Mouse (Mus musculus) heart, adult 9 months (tissue): ENCODE measurements around the gene Scyl3.
A peak's percentile ranks its signal among the peaks of the same experiment; 100 is the strongest.

Experiments
- DNase-seq, 2 experiments: peaks; one replicate each; pipeline ENCODE4 v3.0.0; 2022; ENCODE audit warnings: low spot score in 2 of 2

The Scyl3 gene

DNA sequence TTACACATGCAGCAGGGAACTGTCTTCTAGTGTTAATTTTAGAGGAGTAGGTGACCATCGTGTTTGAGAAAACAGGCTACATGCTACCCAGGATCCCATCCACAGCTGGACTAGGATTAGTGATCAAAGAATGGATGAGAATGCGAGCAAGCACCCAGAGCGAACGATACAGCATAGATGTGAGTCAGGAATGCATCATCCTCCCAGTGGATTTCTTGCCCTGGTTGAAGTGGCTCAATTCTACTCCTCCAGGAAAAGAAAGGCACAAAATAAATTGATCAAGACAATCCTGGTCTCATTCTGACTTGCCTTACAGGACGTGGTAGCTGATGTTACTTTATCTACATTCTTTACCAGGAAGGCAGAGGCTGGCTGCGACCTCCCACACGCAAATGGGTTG is at the start of gene Scyl3:
Scyl3 (plus strand) TSS at position 255 of the 400 bp plus-strand sequence.
- DNase-seq = no peak

GRCm38 (mm10) chr1:163889629-163890028 is 39.3 kb upstream of the Scyl3 start:
- DNase-seq = no peak

- no peak for DNase-seq
Measured at GRCm38 (mm10) chr1:163893294-163893693, 35.6 kb upstream of the Scyl3 start.

DNA sequence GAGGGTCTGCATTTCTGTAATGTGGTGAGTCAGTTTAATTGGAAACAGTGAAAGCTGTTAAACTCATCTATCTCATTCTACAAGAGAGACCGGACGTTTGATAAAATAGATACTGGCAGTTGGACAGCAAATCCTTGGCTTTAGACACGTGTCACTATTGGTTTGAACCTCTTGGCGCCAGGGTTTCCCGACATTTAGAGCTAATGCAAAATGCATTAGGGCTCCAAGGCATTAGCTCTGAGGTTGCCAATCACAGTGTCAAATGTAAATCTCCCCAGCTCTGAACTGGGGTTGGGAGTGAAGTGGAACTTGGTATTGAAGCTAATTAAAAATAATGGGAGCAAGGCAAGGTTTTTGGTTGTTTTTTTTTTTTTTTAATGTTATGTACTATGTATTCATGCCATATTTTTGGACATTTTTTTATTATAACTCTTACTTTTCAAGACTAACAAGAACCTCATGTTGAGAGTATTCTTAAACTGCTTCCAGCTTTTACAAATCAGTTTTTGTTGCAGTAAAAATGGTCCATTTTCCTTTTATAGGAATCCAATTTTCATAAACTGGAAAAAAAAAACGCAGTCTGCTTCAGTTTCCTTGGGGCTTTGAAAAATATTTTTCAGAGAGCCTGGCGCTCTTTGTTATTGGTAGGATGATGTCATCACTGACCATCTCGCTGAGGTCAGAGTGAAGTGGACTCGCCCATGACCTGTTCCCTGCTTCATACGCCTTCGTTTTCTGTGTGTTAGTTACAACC is 34.9 kb upstream of the Scyl3 start:
- DNase-seq = peak in 1 of 2 experiments; percentile 24

GRCm38 (mm10) chr1:163898291-163898764 is 30.6 kb upstream of the Scyl3 start:
- no peak for DNase-seq

- DNase-seq = no peak
Measured at GRCm38 (mm10) chr1:163899575-163899974, 29.3 kb upstream of the Scyl3 start.

DNA sequence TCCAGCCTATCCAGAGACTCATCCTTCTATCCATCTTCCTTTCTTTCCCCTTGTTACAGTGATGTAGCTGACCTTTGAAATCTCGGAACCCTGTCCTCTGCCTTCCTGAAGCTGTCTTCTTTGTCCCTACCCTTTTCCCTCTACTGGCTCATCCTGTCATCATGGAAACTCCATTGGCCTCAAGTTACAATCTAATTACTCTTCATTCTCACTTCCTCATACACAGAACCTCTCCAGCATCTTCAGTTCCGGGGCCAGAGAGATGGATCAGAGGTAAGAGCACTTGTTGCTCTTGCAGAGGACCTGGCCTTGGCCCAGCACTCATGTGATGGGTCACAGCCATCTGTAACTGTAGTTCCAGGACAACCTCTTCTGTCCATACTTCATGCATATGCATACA is 28.7 kb upstream of the Scyl3 start:
- no peak for DNase-seq

GRCm38 (mm10) chr1:163903411-163903810 is 25.5 kb upstream of the Scyl3 start:
- no peak for DNase-seq

- DNase-seq = no peak
Measured at GRCm38 (mm10) chr1:163907007-163907811, 21.7 kb upstream of the Scyl3 start.

DNA sequence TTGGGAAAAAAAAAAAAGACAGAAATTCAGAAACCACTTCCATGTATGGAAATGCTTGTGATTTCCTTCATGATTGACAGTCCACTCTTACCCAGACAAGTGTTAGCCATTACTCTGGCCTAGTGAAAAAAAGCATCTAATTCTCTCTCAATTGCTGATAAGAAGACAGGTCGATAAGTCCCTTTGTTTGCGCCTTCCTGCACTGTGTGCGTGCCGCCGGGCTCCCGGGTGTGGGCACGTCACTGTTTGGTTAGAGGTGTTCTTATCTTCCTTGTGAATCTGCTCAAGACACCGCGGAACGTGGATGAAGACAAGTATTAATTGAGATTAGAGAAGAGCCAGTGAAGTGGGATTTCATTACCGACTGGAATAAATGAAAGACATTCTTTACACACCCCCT is 20.5 kb upstream of the Scyl3 start:
- DNase-seq = no peak

- peak in 1 of 2 experiments; percentile 35 for DNase-seq
Measured at GRCm38 (mm10) chr1:163910343-163910742, 18.6 kb upstream of the Scyl3 start.

DNA sequence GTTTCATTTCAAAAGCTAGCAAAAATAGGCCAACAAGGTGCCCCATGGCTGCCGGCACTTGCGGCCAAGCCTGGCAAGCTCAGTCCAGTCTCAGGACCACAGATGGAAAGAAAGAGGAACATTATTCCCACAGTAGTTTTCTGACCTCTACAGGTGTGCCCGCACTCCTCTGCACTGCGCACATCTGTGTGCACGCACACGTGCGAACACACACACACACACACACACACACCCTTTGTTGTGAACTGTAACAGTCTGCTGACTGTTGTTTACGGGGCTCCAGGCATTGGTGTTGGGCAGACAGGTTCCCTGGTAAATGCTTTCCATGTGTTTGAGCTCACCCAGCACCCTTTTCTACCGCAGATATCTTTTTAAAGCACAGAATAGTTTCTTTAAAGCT is 18.1 kb upstream of the Scyl3 start:
- no peak for DNase-seq

DNA sequence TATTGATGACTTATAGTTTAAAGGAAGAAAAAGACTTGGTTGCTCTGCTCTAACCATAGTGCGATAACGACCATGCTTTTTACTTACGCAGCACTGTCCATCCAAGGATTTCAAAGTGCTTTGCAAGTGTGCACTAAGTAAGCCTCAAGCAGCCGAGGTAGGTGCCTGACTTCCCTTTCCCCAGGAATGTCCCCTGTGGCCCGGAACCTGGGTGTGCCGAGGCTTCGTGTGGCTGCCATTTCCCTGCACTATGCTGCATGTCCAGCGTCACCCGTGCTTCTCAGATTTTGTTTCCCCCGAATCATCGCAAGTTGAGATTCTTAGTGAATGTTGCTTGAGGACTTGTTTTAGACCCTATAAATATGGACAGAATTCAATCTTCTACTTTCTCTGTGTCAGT is 16.9 kb upstream of the Scyl3 start:
- DNase-seq = no peak

DNA sequence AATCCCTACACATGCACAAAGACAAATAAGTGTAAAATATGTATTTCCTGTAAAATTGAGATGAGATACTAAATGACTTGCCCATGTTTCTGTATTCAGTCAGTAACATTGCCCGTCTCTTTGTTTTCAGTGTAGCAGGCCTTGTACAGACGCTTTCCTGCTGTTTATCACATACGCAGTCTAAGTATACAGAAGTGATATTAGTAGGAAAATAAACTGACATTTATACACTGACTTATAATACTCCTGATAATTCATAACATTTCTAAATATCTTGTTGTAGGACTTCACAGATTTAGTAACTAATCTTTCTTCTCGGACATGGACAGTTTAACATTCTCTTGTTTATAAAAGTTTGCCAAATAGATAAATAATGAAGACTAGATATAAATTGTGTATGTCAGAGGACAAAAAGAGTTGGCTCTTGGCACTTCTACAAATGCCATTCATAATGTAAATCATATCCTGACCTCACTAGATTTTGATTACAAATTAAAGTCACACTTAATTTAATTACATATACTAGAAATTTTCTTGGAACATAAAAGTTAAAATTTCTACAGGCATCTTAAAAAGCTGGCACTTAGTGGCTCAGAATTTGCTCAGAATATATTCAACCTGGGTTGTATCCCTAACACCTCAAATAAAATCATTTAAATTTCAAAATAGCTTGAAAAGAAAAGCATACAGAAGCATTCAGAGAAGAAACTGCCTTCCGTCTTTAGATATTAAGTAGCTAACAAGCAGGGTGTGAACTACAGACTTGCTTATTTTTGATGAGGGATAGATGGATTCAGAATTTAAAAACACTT is 11.3 kb upstream of the Scyl3 start:
- DNase-seq = no peak

GRCm38 (mm10) chr1:163924093-163924492 is 4.8 kb upstream of the Scyl3 start:
- no peak for DNase-seq

DNA sequence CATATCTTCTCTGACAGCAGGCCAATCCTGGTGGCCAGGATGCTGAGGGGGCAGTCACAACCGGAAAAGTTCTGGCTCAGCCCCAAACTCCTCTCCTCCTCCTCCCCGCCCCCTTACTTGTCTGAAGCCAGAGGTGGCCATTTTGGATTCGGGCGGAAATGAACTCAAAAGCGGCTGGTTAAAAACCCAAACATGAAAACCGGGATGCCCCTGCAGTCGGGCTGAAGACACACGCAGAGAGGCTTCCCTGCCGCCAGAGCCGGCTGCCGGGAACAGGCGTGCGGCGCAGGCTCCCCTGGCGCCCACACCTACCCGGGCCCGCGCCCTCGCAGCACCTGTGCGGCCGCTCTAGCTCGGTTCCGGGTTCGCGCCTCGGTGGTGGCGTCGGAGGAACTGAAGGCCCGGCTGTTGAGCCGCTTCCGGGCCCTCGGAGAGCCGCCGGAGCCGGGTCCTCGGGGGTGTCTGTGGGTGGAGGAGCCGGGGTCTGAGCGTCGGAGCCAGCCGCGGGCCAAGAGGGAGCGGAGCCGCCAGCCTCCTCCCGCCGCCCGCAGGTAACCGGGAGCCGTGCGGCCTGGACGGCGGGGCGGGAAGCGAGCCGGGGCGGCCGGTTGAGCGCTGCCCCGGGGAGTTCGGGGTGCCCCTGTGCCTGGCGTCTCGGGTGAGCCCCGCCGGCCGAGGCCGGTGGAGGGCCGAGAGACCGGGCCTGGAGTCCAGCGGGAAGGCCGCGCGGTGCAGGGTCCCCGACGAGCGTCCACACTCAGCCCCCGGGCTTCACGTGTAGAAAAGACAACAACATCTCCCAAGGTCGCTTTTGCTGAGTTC is 947 bp downstream of the Scyl3 start:
- peak; percentile 84 to 89 for DNase-seq

DNA sequence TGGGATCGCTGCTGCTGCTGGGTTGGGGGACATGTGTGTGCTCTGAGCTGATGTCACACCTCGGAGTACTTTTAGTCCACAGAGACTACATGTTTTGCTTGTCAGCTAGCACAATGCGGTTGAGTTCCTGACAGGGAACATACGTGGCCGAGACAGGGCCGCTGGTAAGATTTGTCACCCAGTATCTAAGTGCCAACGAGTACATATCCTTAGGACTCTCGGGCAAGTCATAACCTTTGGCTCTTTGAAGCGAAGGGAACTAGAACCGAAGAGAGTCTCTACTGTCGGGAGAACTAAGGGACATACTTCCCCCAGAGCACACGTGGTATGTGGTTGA is 1.5 kb downstream of the Scyl3 start:
- DNase-seq = peak in 1 of 2 experiments; percentile 3

DNA sequence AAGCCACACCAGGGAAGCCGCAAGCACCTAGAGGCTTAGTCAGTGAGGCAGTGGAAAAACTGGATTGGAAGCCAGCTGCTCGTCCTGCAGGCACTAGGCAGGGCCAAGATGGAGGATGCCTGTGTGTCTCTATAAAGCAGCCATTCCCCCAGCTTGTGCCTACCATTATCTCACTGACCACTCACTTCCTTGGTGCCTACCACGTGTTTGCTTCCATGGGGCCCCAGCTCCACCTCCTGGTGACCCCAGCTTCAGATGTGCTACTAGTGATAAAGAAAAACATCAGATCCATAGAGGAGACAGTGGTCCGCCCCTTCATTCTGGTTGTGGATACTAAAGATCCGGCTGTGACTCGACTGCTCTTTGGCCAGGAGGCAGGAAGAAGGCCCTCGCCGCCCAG is 2.9 kb downstream of the Scyl3 start:
- DNase-seq = no peak

DNA sequence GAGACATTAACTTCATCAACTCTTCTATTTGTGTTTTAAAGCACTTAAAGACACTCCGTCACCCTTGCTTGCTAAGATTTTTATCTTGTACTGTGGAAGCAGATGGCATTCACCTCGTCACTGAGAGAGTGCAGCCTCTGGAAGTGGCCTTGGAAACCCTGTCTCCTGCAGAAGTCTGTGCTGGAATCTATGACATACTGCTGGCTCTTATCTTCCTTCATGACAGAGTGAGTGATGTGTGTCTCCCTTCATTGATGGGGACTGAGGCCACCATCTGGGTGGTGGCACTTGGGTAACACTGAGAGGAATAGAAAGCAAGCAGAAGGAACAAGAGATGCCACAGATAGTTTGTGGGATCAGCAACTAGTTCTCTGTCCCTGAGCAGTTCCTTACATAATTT is 5.7 kb downstream of the Scyl3 start:
- no peak for DNase-seq

DNA sequence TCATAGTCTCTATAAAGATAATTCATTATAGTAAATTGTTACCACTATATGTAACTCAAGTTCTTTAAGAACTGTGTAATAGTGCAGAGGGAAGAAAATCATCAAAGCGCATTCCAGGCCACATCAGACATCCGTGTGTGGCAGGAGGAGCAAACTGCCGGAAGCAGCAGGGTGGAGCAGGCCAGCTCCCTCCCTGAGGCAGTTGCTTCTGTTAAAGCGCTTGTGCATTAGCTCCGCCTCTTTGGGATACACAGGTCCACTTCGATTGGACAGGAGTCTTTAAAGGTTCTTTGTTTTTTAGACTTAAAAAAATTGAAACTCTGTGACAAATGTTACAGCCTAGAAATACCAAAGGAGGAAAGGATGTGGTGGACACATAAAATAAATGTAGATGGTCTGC is 13.2 kb downstream of the Scyl3 start:
- DNase-seq = no peak

DNA sequence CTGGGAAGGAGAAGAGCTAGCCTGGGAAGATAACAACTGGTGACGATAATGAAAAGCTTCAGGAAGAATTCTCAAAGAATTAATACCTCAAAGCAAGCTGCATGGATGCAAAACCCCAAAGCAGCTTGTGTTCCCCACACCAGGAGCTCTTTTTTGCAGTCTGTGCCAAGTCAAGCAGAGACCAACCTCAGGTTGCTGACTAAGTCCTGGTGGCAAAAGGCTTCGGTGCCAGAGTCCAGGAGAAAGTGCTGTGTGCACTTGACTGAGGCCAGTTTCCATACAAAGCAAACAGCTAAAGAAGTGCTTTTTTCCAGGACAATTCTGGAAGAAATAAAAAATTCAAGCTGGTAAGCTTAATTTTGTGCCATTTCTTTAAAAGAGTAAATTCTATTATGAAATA is 24.5 kb downstream of the Scyl3 start:
- no peak for DNase-seq
